Mouse (Mus musculus): ENCODE results near the gene Slc2a3.
A peak's percentile ranks its signal among the peaks of the same experiment; 100 is the strongest.
"Not testable (repeated sequence)": the region's sequence is repeated elsewhere in the genome, so short reads cannot be mapped to it uniquely, and the experiment has no call there.

The Slc2a3 gene

GRCm38 (mm10) chr6:122763844-122764445, 37.5 kb downstream of the Slc2a3 start:
- no peak for DNase-seq (ENCODE audit: low spot score)

- no peak for DNase-seq (ENCODE audit: low spot score)
Observed at GRCm38 (mm10) chr6:122762952-122763700, 38.3 kb downstream of the Slc2a3 start.

- no peak for DNase-seq (ENCODE audit: low spot score)
Observed at GRCm38 (mm10) chr6:122762480-122762879, 39.0 kb downstream of the Slc2a3 start.

DNA sequence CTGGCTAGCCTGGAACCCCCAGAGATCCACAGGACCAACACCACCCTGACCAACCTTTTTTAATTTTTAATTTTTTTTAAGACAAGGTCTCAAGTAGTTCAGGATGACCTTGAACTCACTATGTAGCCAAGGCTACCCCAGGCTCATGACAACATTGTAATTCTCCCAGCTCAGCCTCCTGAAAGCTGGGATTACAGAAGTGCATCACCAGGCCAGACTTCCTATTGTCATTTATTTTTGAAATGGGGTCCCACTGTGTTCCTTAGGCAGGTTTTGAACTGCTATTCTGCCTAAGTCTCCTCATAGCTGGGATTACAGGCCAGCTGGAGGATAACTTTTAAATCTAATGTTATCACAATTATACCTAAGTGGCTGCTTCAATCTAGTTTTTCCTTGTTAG, 39.5 kb downstream of the Slc2a3 start:
- DNase-seq (ENCODE audit: low spot score) = no peak

GRCm38 (mm10) chr6:122761011-122761599, 40.3 kb downstream of the Slc2a3 start:
- peak; percentile 70 for DNase-seq (ENCODE audit: low spot score)

GRCm38 (mm10) chr6:122758732-122759131, 42.7 kb downstream of the Slc2a3 start:
- DNase-seq (ENCODE audit: low spot score) = no peak

GRCm38 (mm10) chr6:122755913-122756312, 45.5 kb downstream of the Slc2a3 start:
- DNase-seq (ENCODE audit: low spot score) = no peak

- DNase-seq (ENCODE audit: low spot score) = no peak
Observed at GRCm38 (mm10) chr6:122750579-122750978, 50.9 kb downstream of the Slc2a3 start.

- no peak for DNase-seq (ENCODE audit: low spot score)
Observed at GRCm38 (mm10) chr6:122744505-122745249, 56.8 kb downstream of the Slc2a3 start.

- no peak for DNase-seq (ENCODE audit: low spot score)
Observed at GRCm38 (mm10) chr6:122743353-122743752, 58.1 kb downstream of the Slc2a3 start.

DNA sequence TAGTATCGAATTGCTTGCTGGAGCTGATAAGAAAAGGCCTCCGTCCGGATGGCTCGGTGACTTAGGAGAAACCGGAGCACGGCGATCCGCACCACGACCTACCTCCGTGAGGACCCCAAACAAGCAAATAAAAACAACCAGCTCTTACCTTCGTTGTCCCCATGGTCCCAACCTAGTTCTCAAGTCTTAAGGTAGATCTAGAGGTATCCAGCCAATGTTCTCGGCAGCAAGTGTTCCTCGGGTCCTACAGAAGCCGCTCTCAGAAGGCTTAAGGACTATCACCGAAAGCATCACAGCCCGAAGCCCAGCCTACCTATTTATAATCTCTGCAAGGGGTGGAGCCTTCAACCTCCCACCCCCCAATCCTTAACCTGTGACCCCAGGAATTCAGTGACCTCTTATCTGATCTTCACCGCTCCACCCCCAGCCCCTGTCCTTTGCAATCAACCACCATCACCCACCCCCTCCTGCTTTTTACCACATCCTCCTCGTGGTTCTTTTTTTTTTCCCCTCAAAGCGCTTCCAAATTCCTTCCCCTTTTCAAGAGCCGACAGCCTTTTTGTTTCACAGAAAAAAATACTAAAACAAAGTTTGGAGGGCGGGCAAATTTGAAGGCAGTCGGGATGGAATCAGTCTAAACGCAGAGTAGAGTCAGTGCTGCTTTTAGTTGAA, 59.1 kb downstream of the Slc2a3 start:
- no peak for DNase-seq (ENCODE audit: low spot score)

DNA sequence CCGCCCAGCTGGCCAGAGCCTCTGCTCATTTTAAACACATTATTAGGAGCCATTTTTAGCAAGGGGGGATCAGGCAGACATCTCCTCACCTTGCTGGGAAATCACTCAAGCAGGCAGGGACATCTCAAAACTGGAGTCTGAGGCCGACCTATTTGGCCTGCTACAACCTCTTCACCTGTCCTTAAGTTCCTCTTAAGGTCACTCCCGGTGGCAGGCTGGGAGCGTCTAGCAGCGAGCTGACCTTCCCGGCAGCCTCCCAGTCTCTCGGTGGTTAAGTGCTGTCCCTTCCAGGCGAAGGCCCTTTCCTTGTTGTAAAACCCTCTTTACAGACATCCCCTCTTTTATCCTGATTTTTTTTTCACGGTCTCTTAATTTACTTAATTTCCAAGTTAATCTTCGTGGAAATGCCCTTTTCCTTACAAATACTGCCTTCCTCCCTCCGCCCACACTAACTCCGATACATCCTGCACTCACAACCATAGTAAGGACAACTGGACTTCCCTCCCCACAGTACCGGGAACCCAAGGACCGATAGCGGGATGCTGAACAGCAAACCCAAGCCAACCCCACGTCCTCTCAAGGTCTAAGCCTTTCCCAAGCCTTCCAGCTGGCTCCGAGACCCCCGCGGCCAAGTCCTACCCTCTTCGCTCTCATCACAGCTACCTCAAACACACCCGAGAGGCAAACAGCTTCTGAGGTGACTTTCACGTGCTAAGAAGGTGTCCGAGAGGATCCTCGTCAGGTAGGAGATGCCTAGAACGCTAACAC, 59.8 kb downstream of the Slc2a3 start:
- no peak for DNase-seq (ENCODE audit: low spot score)

DNA sequence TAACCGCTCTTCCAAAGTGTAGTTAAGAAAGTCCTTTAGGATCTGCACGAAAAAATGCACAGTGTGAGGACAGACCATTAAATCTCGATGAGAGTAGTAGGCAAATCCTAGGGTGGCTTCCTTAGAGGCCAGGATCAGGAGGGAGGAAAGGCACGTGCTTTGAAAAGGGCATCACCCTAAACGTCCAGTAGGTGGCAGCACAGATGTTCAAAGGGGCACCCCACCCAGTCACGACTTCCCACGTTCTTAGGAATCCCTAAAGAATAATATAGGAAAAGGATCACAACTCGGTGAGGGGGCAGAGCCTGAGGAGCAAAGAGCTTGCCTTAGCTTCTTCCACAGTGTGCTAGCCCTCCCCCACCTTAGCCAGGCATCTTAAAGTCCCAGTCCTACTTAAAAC, 61.5 kb downstream of the Slc2a3 start:
- DNase-seq (ENCODE audit: low spot score) = peak; percentile 84

- DNase-seq (ENCODE audit: low spot score) = peak; percentile 83
Observed at GRCm38 (mm10) chr6:122719942-122720341, 81.5 kb downstream of the Slc2a3 start.

DNA sequence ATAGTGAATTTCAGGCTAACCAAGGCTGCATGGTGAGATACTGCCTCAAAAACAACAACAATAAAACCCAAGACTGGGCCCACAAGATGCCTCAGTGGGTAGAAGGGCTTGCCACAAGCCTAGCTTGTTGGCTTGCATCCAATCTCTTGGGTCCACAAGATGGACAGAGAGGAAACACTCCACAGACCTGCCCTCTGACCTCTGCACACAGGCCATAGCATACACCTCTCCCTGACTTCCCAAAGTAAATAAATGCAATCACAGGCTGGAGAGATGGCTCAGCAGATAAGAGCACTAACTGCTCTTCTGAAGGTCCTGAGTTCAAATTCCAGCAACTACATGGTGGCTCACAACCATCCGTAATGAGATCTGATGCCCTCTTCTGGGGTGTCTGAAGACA, 83.2 kb downstream of the Slc2a3 start:
- DNase-seq (ENCODE audit: low spot score) = not testable (repeated sequence)

GRCm38 (mm10) chr6:122715886-122716285, 85.6 kb downstream of the Slc2a3 start:
- DNase-seq (ENCODE audit: low spot score) = no peak

GRCm38 (mm10) chr6:122714707-122715365, 86.6 kb downstream of the Slc2a3 start:
- no peak for DNase-seq (ENCODE audit: low spot score)

DNA sequence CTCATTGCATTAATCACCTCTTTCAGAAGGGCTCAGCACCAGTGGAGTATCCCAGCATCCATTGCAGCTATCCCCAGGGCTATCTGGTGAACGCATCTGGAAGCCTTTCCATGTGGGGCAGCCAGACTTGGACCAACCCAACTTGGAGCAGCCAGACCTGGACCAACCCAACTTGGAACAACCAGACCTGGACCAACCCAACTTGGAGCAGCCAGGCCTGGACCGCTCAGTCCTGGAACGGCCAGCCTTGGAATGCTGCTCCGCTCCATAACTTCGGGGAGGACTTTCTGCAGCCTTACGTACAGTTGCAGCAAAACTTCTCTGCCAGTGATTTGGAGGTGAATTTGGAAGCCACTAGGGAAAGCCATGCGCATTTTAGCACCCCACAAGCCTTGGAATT, 88.3 kb downstream of the Slc2a3 start:
- not testable (repeated sequence) for DNase-seq (ENCODE audit: low spot score)

- no peak for DNase-seq (ENCODE audit: low spot score)
Observed at GRCm38 (mm10) chr6:122711455-122711854, 90.0 kb downstream of the Slc2a3 start.

DNA sequence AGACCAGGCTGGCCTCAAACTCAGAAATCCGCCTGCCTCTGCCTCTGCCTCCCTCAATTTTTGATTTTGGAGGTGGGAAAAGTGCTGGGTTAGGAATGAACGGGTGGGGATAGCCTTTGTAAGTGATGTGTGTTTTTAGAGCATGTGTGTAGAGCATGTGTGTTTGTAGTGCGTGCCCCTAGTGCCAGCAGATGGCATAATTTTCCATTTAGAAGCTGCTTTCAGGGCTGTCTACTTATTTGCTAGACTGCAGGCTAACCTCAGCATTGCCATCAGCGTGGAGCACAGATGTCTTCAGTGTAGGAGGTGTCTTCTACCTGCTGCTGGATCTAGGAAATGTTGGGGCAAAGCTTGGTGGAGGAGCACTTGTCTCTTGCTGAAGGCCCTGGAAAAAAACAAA, 92.6 kb downstream of the Slc2a3 start:
- no peak for DNase-seq (ENCODE audit: low spot score)
